Mouse (Mus musculus): Measurements from ENCODE around the gene Atp5c1. TPM values are rescaled to one million over a fixed set of nuclear protein-coding genes. Genes with fewer than 3 reads are reported as not detected.

The Atp5c1 gene
- polyA plus RNA-seq, 1 experiment: 334 TPM

GRCm38 (mm10) chr2:10008593-10008992 lies 71.7 kb downstream of the Atp5c1 start:
- TF ChIP-seq CTCF (IDR thresholded peaks at IDR 0.05; ENCODE audit: borderline replicate concordance, extremely low read depth, insufficient read depth, insufficient read length): no peak
- TF ChIP-seq POLR2A (IDR thresholded peaks at IDR 0.05; ENCODE audit: borderline replicate concordance, extremely low read depth, insufficient read depth, insufficient read length, poor library complexity, severe bottlenecking): no peak
- no peak for DNase-seq (ENCODE audit: low read depth)

Other genes with a start within 250 kb of the Atp5c1 start
- gene 4930412O13Rik, start 199.3 kb downstream of the Atp5c1 start, polyA plus RNA-seq (2012; rRNA removed): 1.6 and 2.6 TPM in 2 replicates
- 1.0 and 1.3 TPM in 2 replicates for gene 9230102O04Rik, start 191.0 kb downstream of the Atp5c1 start, polyA plus RNA-seq (2012; rRNA removed)
- 12.4 and 29.4 TPM in 2 replicates for gene Gata3, start 190.5 kb downstream of the Atp5c1 start, polyA plus RNA-seq (2012; rRNA removed)
- gene Taf3, start 31.9 kb downstream of the Atp5c1 start, polyA plus RNA-seq (2012; rRNA removed): 8.0 and 12.3 TPM in 2 replicates
- 15.9 and 17.8 TPM in 2 replicates for gene Kin, start 83 bp upstream of the Atp5c1 start, polyA plus RNA-seq (2012; rRNA removed)
- gene Itih2, start 50.9 kb upstream of the Atp5c1 start, polyA plus RNA-seq (2012; rRNA removed): 1.0 and 1.6 TPM in 2 replicates
- gene Itih5, start 73.1 kb upstream of the Atp5c1 start, polyA plus RNA-seq (2012; rRNA removed): 3.1 and 7.3 TPM in 2 replicates